Mouse (Mus musculus): ENCODE measurements around the gene Miga1. TPM values are rescaled to one million over a fixed set of nuclear protein-coding genes. Genes with fewer than 3 reads are reported as not detected.

Gene Miga1
- polyA plus RNA-seq (2012; ENCODE audit: insufficient read depth, insufficient read length, missing spikeins): 1.7 and 3.4 TPM in 2 replicates

DNA sequence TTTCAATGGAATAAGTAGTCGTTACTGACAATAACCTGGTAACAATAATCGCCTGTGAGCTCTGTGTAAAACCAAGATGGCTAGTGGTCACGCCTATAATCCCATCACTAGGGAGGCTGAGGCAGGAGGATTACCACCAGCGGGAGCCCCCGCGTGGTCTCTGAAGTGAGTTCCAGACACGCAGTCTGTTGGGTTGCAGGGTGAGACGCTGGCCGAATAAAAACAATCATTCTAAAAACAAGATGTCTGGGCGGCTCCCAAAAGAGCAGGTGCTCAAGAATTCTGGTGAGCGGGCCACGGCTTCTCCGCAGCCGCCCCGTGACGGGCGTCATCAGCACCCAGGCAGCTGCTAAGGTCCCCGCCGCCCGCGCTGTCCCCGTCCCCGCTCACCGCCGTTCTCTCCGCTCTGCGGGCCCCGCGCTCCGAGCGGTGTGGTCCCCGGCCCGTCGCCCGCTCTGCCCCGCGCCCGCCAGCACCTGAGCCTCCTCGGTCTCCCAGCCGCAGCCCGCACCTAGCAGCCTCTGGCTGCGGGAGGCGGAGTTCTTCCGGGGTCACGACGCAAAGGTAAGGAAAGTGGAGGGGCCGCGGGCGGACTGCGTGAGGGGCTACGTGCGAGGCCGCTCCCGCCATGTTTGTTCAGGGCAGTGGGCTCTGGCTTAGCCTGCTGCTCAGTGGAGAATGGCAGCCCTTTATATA lies at the start of gene Miga1:
Gene Miga1, minus strand, starts transcription at position 546 of the 696 bp plus-strand sequence.
- Histone ChIP-seq H3K4me3 (ENCODE audit: insufficient read depth, low read depth, low read length) (peak within 1 kb of the TSS; percentile 73), H3K4me1 (ENCODE audit: control insufficient read depth, insufficient read depth, insufficient read length, low read length) (no peaks in the 10 kb centered on the region), H3K27ac (replicated peaks; ENCODE audit: low read depth, low read length) (no peak within 1 kb of the TSS)

DNA sequence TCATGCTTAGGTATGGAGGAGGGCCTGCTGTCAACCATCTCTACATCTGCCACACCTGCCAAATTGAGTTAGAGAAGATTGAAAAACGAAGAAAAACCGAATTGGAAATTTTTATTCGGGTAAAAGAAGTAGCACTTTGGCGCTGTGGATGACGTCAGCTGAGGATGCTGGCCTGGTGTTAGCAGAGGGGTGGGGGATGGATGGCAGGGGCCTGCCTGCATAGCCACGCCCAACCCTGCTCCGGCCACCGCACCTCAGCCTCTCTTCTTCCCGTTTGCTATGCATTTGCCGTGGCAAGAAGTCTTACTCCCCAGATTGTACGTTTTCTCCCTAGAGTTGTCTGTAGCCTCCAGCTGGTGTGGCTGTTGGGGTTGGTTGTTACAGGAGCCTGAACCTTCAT lies 43.9 kb upstream of the Miga1 start:
- H3K4me1 ChIP-seq (ENCODE audit: control insufficient read depth, insufficient read depth, insufficient read length, low read length): no peaks in the 10 kb centered on the region
- no peak overlapping the region for H3K27ac ChIP-seq (replicated peaks; ENCODE audit: low read depth, low read length)
- H3K4me3 ChIP-seq (ENCODE audit: insufficient read depth, low read depth, low read length): no peak overlapping the region

DNA sequence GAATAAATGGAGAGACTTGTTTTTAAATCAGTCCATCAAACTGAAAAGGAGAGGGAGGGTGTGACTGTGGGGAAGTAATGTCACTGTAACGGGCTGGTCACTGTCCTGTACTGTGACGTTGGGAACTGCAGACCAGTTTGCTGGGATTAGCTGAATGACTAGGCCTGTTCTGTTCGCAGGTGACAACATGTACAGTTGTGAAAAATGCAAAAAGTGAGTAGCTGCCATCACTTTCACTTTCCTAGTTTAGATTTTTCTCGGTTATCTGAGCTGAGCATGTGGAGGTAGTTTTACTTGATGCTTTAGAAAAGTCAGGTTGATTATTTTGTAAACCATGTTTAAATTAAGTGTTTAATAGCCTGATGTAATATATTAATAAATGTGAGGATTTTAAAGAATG lies 35.9 kb upstream of the Miga1 start:
- no peak overlapping the region for H3K27ac ChIP-seq (replicated peaks; ENCODE audit: low read depth, low read length)
- no peak overlapping the region for H3K4me3 ChIP-seq (ENCODE audit: insufficient read depth, low read depth, low read length)
- no peaks in the 10 kb centered on the region for H3K4me1 ChIP-seq (ENCODE audit: control insufficient read depth, insufficient read depth, insufficient read length, low read length)

DNA sequence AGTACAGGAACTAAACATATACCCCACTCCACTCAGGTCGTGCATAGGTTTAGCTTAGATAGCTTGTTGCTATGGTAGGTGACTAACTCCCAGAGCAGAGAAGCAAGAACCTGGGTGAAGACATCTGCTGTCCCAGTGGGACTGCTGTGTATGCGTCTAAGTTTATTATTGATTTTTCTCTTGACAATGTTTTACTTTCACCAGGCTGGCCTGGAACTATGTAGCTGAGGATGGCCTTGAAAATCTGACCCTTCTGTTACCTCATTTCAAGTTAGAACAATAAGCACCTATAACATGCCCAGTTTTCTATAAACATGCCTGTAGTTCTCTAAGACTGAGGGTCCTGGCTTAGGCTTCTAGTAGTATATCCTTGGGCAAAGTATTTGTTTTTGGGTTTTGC lies 24.0 kb upstream of the Miga1 start:
- Histone ChIP-seq H3K4me3 (ENCODE audit: insufficient read depth, low read depth, low read length) (no peak overlapping the region), H3K27ac (replicated peaks; ENCODE audit: low read depth, low read length) (no peak overlapping the region), H3K4me1 (ENCODE audit: control insufficient read depth, insufficient read depth, insufficient read length, low read length) (no peaks in the 10 kb centered on the region)

DNA sequence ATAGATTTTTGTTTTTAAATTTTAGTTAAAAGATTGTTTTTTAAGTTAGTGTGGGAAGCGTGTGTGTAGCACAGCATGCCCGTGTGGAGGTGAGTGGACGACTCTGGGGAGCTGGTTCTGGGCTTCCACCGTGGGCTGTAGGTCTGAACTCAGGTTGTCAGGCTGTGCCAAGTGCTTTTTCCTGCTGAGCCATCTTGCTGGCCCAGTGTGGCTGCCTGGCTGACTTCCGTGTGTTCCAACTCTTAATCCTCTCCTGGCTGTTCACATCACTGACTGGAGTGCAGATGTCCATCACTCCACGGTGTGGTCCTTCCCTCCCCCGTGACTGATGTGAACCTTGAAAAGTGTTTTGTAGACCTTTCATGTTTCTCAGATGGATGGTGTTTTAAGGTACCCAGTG lies 18.9 kb upstream of the Miga1 start:
- H3K4me3 ChIP-seq (ENCODE audit: insufficient read depth, low read depth, low read length): no peak overlapping the region
- H3K27ac ChIP-seq (replicated peaks; ENCODE audit: low read depth, low read length): no peak overlapping the region
- H3K4me1 ChIP-seq (ENCODE audit: control insufficient read depth, insufficient read depth, insufficient read length, low read length): no peaks in the 10 kb centered on the region

DNA sequence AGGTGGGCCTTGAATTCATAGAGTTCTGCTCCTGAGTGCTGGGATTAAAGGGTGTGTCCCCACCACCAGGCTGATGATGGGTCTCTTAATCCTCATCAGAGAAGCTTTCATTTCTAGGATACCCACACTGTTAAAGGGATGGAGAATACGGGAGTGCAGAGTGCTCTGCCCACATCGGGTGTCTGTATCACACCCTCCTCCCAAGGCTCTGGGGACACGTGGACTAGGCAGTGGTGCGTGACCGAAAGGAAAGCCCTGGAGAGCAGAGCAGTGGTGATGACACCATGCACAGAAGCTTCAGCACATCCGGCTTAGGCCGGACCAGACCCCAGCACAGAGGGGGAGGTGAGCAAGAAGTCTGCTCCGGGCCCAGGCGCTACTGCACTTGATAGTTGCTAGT lies 16.5 kb upstream of the Miga1 start:
- Histone ChIP-seq H3K4me1 (ENCODE audit: control insufficient read depth, insufficient read depth, insufficient read length, low read length) (no peaks in the 10 kb centered on the region), H3K4me3 (ENCODE audit: insufficient read depth, low read depth, low read length) (no peak overlapping the region), H3K27ac (replicated peaks; ENCODE audit: low read depth, low read length) (no peak overlapping the region)

DNA sequence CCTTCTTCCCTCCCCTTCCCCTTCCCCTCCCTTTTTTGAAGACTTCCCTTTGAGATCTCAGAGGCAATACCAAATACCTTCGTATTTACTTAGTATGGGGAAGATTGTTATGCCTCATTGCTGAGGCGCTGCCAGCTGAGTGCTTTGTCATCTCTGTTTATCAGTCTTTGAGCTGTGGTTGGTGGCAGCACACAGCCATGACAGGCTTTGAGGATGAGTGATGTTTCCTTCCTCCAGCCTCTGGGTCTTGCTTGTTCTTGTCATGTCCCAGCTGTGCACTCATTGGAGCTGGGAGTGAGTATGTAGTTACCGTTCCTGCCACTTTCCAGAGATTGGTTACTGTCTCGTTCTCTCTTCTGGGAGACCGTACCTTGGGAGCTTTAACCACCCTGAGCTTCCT lies 15.2 kb upstream of the Miga1 start:
- H3K4me1 ChIP-seq (ENCODE audit: control insufficient read depth, insufficient read depth, insufficient read length, low read length): peaks cover 5% of the 10 kb centered on the region; the same call in 1 of the 2 replicates
- no peak overlapping the region for H3K4me3 ChIP-seq (ENCODE audit: insufficient read depth, low read depth, low read length)
- H3K27ac ChIP-seq (replicated peaks; ENCODE audit: low read depth, low read length): no peak overlapping the region

DNA sequence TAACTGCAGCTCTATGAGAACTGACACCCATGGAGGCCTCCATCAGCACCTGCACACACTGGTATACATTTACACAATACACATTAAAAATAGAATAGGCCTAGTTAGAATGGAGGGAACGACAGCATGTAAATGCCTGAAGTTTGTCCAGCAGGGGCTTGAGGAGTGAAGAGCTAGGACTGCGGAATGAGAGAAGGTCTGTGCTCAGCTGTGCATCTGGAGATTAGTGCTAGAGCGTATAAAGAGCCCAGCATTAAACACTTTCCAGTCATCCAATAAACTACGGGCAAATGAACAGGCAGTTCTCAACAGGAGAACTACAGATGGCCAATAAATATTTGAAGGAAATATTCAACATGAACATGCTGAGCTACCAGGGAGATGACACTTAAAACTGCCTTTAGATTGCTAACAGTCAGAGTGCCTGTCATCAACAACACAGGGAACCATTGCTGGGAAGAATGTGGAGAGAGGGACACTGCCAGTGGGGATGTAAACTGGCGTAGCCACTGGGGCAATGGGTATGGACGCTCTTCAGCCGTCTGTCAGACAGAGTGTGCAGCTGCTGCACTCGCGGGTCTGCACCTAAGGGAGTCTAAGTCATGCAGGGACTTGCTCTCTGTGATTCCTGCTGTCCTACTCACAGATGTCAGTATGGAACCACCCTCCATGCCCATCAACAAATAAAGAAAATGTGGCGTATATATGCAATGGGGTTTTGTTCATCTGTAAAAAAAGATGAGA lies 13.4 kb upstream of the Miga1 start:
- H3K4me1 ChIP-seq (ENCODE audit: control insufficient read depth, insufficient read depth, insufficient read length, low read length): peaks cover 5% of the 10 kb centered on the region
- no peak overlapping the region for H3K4me3 ChIP-seq (ENCODE audit: insufficient read depth, low read depth, low read length)
- no peak overlapping the region for H3K27ac ChIP-seq (replicated peaks; ENCODE audit: low read depth, low read length)

DNA sequence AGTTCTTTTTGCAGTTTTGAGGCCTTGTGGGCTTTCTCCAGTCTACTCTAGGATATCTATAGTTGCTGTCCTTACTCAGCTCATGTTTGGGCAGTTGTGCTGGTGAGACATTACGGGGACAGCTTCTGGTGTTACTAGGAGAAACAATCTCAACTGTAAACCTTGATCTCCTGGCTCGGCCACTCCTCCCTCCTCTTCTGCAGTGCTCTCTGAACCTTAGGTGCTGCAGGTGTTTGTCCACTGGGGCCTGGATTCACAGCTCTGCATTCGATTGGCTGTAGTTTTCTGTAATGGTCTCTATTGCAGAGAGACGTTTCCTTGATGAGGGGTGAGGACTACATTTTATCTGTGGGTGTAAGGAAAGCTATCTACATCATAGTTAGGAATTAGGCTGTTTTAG lies 12.1 kb upstream of the Miga1 start:
- no peak overlapping the region for H3K4me3 ChIP-seq (ENCODE audit: insufficient read depth, low read depth, low read length)

DNA sequence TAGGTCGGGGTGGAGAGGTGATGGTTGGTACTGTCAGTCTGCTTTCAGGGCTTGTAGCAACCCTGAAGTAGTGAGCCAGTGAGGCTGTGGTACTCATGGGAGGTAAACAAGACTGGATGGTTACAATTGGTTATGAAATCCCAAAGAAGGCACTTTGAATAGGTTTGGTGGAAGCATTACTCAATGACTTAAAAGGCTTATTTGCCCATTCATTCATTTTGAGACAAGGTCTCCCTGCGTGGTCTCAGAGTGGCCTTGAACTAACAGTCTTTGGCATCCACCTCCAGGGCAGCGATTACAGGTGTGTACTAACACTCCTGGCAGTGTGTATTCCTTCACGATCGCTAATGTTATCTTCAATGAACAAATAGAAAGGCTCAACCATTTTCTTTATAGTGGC lies 10.8 kb upstream of the Miga1 start:
- H3K4me1 ChIP-seq (ENCODE audit: control insufficient read depth, insufficient read depth, insufficient read length, low read length): peaks cover 7% of the 10 kb centered on the region
- H3K4me3 ChIP-seq (ENCODE audit: insufficient read depth, low read depth, low read length): no peak overlapping the region
- no peak overlapping the region for H3K27ac ChIP-seq (replicated peaks; ENCODE audit: low read depth, low read length)

More for the DNA sequence above, 12.1 kb upstream of the Miga1 start:
- peaks cover 7% of the 10 kb centered on the region for H3K4me1 ChIP-seq (ENCODE audit: control insufficient read depth, insufficient read depth, insufficient read length, low read length)
- no peak overlapping the region for H3K27ac ChIP-seq (replicated peaks; ENCODE audit: low read depth, low read length)

DNA sequence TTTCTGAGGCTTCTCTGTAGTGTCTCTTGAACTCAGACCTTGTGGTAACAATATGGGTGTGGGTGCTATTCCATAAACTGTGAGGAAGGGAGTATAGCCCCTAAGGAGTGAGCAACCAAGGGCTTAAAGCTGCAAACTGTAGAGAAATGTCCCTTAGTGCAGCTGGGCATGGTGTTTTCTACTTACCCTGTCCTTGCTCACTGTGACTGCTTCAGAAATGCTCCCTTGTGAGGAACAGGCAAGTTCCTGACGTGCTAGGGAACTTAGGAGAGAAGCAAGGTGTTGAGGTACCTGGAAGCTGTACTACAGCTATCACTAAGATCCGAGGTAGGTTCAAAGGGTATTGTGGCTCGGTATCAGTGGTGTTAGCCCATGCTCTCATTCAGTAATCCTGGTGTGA lies 10.2 kb upstream of the Miga1 start:
- Histone ChIP-seq H3K27ac (replicated peaks; ENCODE audit: low read depth, low read length) (no peak overlapping the region), H3K4me3 (ENCODE audit: insufficient read depth, low read depth, low read length) (no peak overlapping the region), H3K4me1 (ENCODE audit: control insufficient read depth, insufficient read depth, insufficient read length, low read length) (peaks cover 7% of the 10 kb centered on the region)

DNA sequence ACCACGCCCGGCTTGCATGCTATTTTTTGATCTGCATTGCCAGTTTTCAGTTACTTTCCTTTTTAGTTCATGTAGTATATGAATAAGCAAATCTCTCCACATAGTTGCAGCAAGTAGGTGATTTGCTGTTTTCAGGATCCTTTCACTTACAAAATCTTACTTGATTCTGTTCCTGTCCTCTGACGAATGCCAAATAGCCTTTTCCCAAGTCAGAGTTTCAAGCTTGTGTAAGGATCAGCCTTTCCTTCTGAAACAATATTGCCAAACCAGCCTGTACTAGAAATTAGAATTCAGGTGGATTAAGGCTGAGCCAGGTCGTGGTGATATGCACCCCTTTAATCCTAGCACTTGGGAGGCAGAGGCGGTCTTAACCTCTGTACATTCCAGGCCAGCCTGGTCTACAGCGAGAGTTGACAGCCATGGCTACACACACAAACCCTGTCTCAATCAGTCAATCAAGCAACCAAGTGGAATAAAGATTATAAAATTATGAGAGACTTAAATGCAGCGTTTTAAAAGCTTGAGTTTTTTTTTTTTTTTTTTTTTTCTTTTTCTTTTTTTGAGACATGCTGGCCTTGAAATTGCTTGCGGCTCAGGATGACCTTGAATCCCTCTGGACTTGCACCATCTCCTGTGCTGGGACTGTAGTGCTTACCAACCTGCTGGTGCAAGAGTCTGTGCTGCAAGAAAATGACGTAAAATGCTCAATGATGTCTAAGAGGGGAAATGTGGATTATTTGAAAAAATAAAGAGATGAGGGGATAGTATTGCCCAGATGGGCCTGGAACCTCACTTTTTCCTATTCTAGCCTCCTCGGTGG lies 8.0 kb upstream of the Miga1 start:
- H3K4me3 ChIP-seq (ENCODE audit: insufficient read depth, low read depth, low read length): peak overlapping the region; percentile 25; the same call in 1 of the 2 replicates
- H3K27ac ChIP-seq (replicated peaks; ENCODE audit: low read depth, low read length): peak overlapping the region; percentile 79
- peaks cover 7% of the 10 kb centered on the region for H3K4me1 ChIP-seq (ENCODE audit: control insufficient read depth, insufficient read depth, insufficient read length, low read length)

DNA sequence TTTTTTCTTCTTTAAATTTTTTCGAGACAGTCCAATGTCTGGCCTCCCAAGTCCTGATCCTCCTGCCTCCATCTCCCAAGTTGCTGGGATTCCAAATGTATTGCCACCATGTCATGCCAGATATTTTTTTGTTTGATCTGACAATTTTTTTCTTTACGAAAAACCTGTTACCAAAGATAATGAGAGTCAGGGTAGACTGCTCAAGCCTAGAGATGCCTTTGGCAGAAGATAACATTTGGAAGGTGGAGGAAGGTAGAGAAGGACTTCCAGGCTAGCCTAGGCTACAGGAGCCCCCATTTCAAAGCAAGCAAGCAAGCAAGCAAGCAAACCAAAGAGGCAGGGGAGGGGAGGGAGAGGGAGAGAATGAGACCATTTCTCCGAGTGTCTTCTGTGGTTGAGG lies 7.0 kb upstream of the Miga1 start:
- peak overlapping the region; percentile 67 for H3K27ac ChIP-seq (replicated peaks; ENCODE audit: low read depth, low read length)
- H3K4me3 ChIP-seq (ENCODE audit: insufficient read depth, low read depth, low read length): peak overlapping the region; percentile 94
- peaks cover 7% of the 10 kb centered on the region for H3K4me1 ChIP-seq (ENCODE audit: control insufficient read depth, insufficient read depth, insufficient read length, low read length)

DNA sequence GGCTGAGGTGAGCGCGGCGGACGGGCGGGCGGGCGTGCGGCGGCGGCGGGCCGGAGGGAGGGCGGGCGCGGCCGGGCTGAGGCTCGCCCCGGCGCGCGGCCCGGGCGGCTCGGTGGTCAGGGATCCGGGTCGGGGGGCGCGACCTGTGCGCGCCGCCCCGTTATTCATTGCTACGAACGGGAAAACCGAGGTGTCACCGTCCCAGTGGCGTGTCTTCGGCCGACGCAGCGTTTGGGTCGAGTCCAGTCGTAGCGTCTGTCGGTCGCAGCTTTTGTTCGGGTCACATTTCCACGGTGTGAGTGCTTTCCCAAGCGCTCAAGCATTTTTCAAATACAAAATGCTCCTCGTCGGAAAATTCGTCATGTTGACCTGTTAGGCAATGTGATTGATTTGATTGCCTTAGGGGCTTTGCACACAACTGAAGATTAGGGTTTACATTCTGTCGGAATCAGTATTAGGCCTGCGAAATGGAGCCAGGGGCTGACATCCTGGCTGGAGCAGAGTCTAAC lies 6.5 kb upstream of the Miga1 start:
- Histone ChIP-seq H3K4me1 (ENCODE audit: control insufficient read depth, insufficient read depth, insufficient read length, low read length) (peaks cover 7% of the 10 kb centered on the region), H3K4me3 (ENCODE audit: insufficient read depth, low read depth, low read length) (peak overlapping the region; percentile 94), H3K27ac (replicated peaks; ENCODE audit: low read depth, low read length) (peak overlapping the region; percentile 67)
